Mouse (Mus musculus) liver, adult 2 months (tissue): ENCODE measurements around the gene 9930022D16Rik. TPM values are rescaled to one million over a fixed set of nuclear protein-coding genes. Genes with fewer than 3 reads are reported as not detected.

Experiments used
- DNase-seq: peaks from one replicate; pipeline ENCODE4 v3.0.0-alpha.2; 2011; ENCODE audit warnings: low read depth, low spot score; ENCODE audit errors: extremely low read depth
- H3K27ac ChIP-seq: fragments of 200-500 bp; replicated peaks from 2 replicates; pipeline ENCODE4 v1.5.1; 2012; ENCODE audit warnings: low read depth, mild to moderate bottlenecking, control low read depth, inconsistent platforms, low read length; ENCODE audit not compliant: insufficient read depth
- H3K27me3 ChIP-seq: fragments of 200-500 bp; 2 replicates; pipeline ENCODE4 v1.6.1; 2012; ENCODE audit warnings: mild to moderate bottlenecking, moderate library complexity, low read length, inconsistent platforms; ENCODE audit not compliant: control insufficient read depth, insufficient read depth
- H3K36me3 ChIP-seq: fragments of 200-500 bp; 2 replicates; pipeline ENCODE4 v1.6.1; 2012; ENCODE audit warnings: low read length, inconsistent platforms; ENCODE audit not compliant: control insufficient read depth, insufficient read depth
- H3K4me1 ChIP-seq: fragments of 200-500 bp; 2 replicates; pipeline ENCODE4 v1.6.1; 2011; ENCODE audit warnings: low read length; ENCODE audit not compliant: control insufficient read depth, insufficient read depth
- H3K4me3 ChIP-seq: fragments of 200-500 bp; 2 replicates; pipeline ENCODE4 v1.5.1; 2011; ENCODE audit warnings: low read depth, mild to moderate bottlenecking, control low read depth, low read length, moderate library complexity; ENCODE audit not compliant: insufficient read depth
- H3K79me2 ChIP-seq: fragments of 200-500 bp; 2 replicates; pipeline ENCODE4 v1.6.1; 2012; ENCODE audit warnings: inconsistent platforms, mild to moderate bottlenecking, low read length, moderate library complexity; ENCODE audit not compliant: control insufficient read depth, insufficient read depth
- H3K9ac ChIP-seq: fragments of 200-500 bp; 2 replicates; pipeline ENCODE4 v1.6.1; 2012; ENCODE audit warnings: low read depth, mild to moderate bottlenecking, control low read depth, inconsistent platforms, low read length
- CTCF ChIP-seq: fragments of 200-500 bp; IDR thresholded peaks from 2 replicates; pipeline ENCODE4 v1.5.1; 2011; ENCODE audit warnings: low read depth, low read length, control low read depth
- POLR2A ChIP-seq: fragments of 200-500 bp; IDR thresholded peaks from 2 replicates; pipeline ENCODE4 v1.6.1; 2011; ENCODE audit warnings: low read length, control low read depth; ENCODE audit not compliant: insufficient read depth; ENCODE audit errors: extremely low read depth
- WGBS: fragments of 180-500 bp; shearing (Covaris S2); methylation state at CpG from one replicate; pipeline ENCODE4 v1.1.7; 2018; 5-methylcytosine and 5-hydroxymethylcytosine counted together
- polyA plus RNA-seq: library from polyadenylated mRNA; depleted of rRNA; stranded (reverse); fragments of >200 nt; gene quantifications from 2 replicates; pipeline ENCODE4 v1.2.3, GENCODE M21; 2012
- total RNA-seq: library from RNA; depleted of rRNA; stranded (reverse); fragments of >200 nt; gene quantifications from 2 replicates; pipeline ENCODE4 v1.2.3, GENCODE M21; 2014

The 9930022D16Rik gene
- total and polyA plus RNA-seq, 2 experiments: not detected

DNA sequence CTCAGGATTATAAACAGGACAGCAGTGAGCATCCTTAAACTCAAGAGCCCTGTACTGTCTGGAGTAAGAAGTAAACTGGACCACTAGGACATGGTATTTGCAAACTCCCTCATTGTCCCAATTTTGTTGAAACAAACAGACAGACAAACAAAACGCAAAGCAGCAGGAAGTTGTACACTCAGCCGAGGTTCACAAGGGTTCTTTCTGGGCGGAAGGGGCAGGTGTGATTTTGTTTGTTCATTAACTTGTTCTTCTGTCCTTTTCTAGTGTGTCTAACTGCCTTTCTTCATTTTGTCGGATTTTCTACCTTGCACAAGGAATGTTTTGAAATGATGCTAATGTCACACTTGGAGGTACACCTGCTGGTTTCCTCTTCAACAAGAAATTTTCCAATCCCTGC lies 5.7 kb downstream of the 9930022D16Rik start:
- Histone ChIP-seq H3K27me3 (no peaks in the 10 kb centered on the region), H3K27ac (no peak overlapping the region), H3K4me1 (no peaks in the 10 kb centered on the region), H3K79me2 (no peaks in the 10 kb centered on the region), H3K4me3 (no peak overlapping the region), H3K36me3 (no peaks in the 10 kb centered on the region), H3K9ac (no peak overlapping the region)
- TF ChIP-seq POLR2A: no peak
- TF ChIP-seq CTCF: no peak
- WGBS: 24% methylated on average over 4 of the region's 4 CpGs
- DNase-seq: no peak

DNA sequence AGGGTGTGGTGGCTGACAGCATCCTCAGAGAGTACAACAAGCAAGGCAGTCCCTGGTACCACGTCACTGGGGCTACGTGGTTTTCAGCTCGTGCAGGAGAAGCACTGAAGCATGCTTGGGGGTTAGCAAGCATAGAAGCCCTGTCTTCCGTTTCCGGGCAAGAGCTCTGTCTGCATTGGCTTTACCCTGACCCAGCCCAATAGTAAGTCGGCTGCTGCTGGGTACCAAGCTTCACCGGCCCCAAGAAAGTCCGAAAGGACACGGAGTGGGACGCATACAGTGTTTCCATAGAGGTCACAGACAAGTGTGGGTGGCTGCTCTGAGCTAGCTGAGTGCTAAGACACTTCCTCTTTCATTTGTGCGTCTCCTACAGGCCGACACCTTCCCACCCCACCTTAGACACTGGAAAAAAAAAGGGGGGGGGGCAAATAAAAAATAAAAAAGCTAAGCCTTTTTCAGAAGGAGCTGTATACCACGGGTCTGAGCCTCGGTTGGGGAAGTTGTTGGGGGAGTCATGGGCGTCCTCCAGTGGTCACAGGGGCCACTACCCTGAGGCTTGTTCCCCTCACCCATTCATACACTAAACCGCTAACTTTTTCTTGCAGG lies 6.3 kb downstream of the 9930022D16Rik start:
- H3K4me3 ChIP-seq: no peak overlapping the region
- DNase-seq: no peak
- no peaks in the 10 kb centered on the region for H3K27me3 ChIP-seq
- H3K79me2 ChIP-seq: no peaks in the 10 kb centered on the region
- no peaks in the 10 kb centered on the region for H3K4me1 ChIP-seq
- H3K36me3 ChIP-seq: no peaks in the 10 kb centered on the region
- no peak overlapping the region for H3K27ac ChIP-seq
- TF ChIP-seq CTCF (no peak), POLR2A (no peak)
- 68% methylated on average over 16 of the region's 16 CpGs for WGBS
- no peak overlapping the region for H3K9ac ChIP-seq

DNA sequence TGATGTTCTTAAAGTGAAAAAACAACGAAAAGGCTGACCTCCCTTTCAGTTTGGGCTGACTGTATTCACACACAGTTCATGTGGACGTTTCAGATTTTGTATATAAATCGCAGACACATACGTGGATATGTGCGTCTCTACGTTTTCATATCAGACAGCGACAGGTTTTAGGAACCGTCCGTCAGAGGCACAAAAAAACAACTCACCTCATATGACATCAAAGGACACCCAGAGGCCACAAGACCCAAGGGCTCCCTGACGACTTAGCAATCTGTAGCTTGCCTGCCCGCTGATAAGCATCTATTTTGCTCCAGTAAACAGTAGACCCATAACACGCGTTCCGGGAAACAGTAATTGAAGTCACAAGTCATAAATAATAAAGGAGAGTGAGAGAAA lies 6.8 kb downstream of the 9930022D16Rik start:
- 91% methylated on average over 14 of the region's 14 CpGs for WGBS
- no peak overlapping the region for H3K9ac ChIP-seq
- TF ChIP-seq CTCF (no peak), POLR2A (no peak)
- H3K79me2 ChIP-seq: no peaks in the 10 kb centered on the region
- DNase-seq: no peak
- no peaks in the 10 kb centered on the region for H3K4me1 ChIP-seq
- no peaks in the 10 kb centered on the region for H3K27me3 ChIP-seq
- no peaks in the 10 kb centered on the region for H3K36me3 ChIP-seq
- no peak overlapping the region for H3K27ac ChIP-seq
- no peak overlapping the region for H3K4me3 ChIP-seq

DNA sequence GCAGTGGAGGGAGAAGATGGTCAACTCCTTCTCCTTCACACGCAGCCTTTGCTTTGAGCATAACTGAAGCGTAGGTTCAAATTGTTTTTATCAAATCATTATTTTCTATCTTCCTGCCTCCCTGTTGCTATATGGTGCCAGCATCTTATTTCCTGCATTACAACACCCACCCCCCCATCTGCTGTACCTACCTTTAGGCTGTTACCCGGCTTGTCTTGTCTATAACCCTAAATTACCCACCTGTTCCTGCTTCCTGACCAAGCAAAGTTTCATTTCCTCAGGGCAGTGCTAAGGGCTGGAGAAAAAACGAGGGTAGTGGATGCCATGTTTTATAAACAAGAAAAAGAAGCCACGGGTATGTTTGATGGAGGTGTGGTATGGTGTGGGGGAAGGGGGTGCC lies 7.5 kb downstream of the 9930022D16Rik start:
- Histone ChIP-seq H3K27me3 (no peaks in the 10 kb centered on the region), H3K4me3 (no peak overlapping the region), H3K79me2 (no peaks in the 10 kb centered on the region), H3K36me3 (no peaks in the 10 kb centered on the region), H3K9ac (no peak overlapping the region), H3K4me1 (peaks cover under 1% of the 10 kb centered on the region; the same call in 1 of the 2 replicates), H3K27ac (no peak overlapping the region)
- DNase-seq: no peak
- no peak for TF ChIP-seq POLR2A
- no peak for TF ChIP-seq CTCF
- 84% methylated on average over 5 of the region's 5 CpGs for WGBS

DNA sequence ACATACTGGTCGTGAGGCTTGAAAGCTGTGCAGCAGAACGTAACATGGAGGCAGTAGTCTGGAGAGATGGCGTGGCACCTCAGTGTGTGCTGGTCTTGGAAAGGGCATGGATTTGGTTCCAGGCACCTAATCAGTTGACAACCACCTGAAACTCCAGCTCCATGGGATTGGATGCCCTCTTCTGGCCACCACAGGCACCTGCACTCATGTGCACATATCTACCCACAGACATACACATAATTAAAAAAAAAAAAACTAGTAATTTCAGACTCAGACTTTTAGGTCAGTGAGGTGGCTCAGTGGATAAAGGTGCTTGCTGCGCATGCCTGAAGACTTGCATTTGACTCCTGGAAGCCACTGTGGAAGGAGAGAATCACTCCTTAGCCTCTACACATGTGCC lies 8.5 kb downstream of the 9930022D16Rik start:
- Histone ChIP-seq H3K4me1 (peaks cover 2% of the 10 kb centered on the region; the same call in 1 of the 2 replicates), H3K9ac (no peak overlapping the region), H3K27ac (no peak overlapping the region), H3K4me3 (no peak overlapping the region), H3K36me3 (no peaks in the 10 kb centered on the region), H3K27me3 (no peaks in the 10 kb centered on the region), H3K79me2 (no peaks in the 10 kb centered on the region)
- WGBS: 97% methylated on average over 4 of the region's 4 CpGs
- TF ChIP-seq POLR2A (no peak), CTCF (no peak)
- no peak for DNase-seq

DNA sequence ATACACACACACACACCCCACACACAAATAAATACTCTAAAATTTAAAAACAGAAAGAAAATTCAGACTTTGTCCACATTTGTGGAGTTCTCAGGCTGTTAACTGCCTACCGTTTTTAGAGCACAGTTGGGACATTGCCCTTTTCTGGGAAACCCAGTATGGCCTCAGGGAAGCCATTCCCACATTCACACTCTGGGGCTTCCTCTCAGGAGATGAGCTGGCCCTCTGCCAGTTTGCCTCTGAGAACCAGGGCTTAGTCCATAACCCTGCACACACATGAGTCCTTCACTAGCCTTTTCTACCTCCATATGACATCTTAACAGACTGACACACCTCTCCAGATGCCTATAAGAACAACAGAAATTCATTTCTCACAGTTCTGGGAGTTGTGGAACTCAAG lies 9.6 kb downstream of the 9930022D16Rik start:
- no peak for DNase-seq
- Histone ChIP-seq H3K27me3 (no peaks in the 10 kb centered on the region), H3K36me3 (no peaks in the 10 kb centered on the region), H3K4me1 (peaks cover 2% of the 10 kb centered on the region; the same call in 1 of the 2 replicates), H3K27ac (no peak overlapping the region), H3K4me3 (no peak overlapping the region), H3K9ac (no peak overlapping the region), H3K79me2 (no peaks in the 10 kb centered on the region)
- 27% methylated on average over 1 of the region's 1 CpGs for WGBS
- TF ChIP-seq CTCF: no peak
- no peak for TF ChIP-seq POLR2A
